Mouse (Mus musculus) midbrain, embryonic 13.5 days (tissue): Measurements from ENCODE around the gene Ddah2. TPM values are rescaled to one million over a fixed set of nuclear protein-coding genes. Genes with fewer than 3 reads are reported as not detected.

Source experiments
- ATAC-seq: fragments of 200-750 bp; cut with Nextera tagmentation; 2 replicates; pipeline ENCODE4 v1.8.0; 2017; ENCODE audit warnings: mild to moderate bottlenecking, moderate TSS enrichment, moderate library complexity
- H3K27ac ChIP-seq: fragments of 300-500 bp; sonication (generic); 2 replicates; pipeline ENCODE4 v1.5.1; 2015; ENCODE audit warnings: inconsistent platforms, mild to moderate bottlenecking, moderate library complexity
- H3K27me3 ChIP-seq: fragments of 300-500 bp; sonication (generic); 2 replicates; pipeline ENCODE4 v1.6.1; 2015; ENCODE audit warnings: mild to moderate bottlenecking, inconsistent platforms
- H3K36me3 ChIP-seq: fragments of 300-500 bp; sonication (generic); 2 replicates; pipeline ENCODE4 v1.6.1; 2015; ENCODE audit warnings: mild to moderate bottlenecking, inconsistent platforms
- H3K4me1 ChIP-seq: fragments of 300-500 bp; sonication (generic); replicated peaks from 2 replicates; pipeline ENCODE4 v1.6.1; 2015; ENCODE audit warnings: inconsistent platforms
- H3K4me2 ChIP-seq: fragments of 300-500 bp; sonication (generic); replicated peaks from 2 replicates; pipeline ENCODE4 v1.6.1; 2015; ENCODE audit warnings: moderate library complexity, mild to moderate bottlenecking, inconsistent platforms
- H3K4me3 ChIP-seq: fragments of 300-500 bp; sonication (generic); replicated peaks from 2 replicates; pipeline ENCODE4 v1.5.1; 2015; ENCODE audit warnings: mild to moderate bottlenecking, inconsistent platforms
- H3K9ac ChIP-seq: fragments of 300-500 bp; sonication (generic); replicated peaks from 2 replicates; pipeline ENCODE4 v1.6.1; 2015; ENCODE audit warnings: mild to moderate bottlenecking, inconsistent platforms
- H3K9me3 ChIP-seq: fragments of 300-500 bp; sonication (generic); 2 replicates; pipeline ENCODE4 v1.6.1; 2016; ENCODE audit warnings: mild to moderate bottlenecking, inconsistent platforms
- WGBS: fragments of 180-500 bp; shearing (Covaris S2); methylation state at CpG from one replicate; pipeline ENCODE4 v1.1.7; 2015; 5-methylcytosine and 5-hydroxymethylcytosine counted together
- polyA plus RNA-seq: library from polyadenylated mRNA; unstranded; fragments of >200 nt; fragmentation: Nextera tagmentation; extraction: Ambion mirVana; gene quantifications from 2 replicates; pipeline ENCODE4 v1.2.1, GENCODE M21; 2015

Gene Ddah2
- 501 and 531 TPM in 2 replicates for polyA plus RNA-seq

DNA sequence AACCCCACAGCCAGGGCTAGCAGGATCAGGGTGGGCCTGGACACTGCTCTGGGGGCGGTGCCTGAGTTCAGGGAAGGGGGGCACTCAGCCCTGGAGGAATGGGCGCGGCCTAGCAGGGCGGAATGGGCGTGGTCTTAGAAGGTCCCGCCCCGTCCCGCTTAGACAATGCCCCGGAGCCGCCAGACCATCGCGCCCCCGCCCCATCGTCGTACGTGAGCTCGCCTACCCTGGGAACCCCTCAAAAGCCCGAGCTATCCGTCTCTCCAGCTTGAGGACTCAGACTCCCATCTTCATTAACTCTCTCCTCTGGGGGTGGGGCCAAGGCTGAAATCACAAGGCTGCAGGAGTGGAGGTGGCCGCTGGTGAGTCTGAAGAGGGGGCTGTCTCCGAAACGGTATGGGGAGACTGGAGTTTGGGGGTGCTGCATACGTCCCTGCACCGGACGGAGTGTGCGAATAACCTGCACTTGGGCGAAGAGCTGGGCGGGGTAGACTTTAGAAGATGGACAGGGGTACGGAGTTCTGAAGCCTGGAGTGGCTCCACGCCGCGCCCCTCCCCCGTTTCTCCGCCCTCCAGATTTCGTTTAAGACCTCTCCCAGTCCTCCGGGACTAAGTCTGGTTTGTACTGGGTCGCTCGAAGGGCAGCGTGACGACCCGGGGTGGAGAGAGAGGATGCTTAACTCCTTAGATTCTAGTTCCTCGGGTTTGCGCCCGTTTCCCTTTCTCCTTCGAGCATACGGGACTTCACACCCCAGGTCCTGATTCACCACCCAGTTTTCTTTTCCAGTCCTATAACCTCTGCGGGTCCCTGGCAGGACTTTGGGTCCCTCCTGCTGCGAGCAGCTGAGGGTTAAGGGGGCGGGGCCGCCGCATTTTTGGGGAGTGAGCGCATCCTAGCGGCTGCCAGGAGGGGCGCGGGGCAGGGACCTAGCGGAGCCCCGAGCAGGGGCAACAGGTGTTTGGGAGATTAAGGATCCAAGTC is at the start of gene Ddah2:
Gene Ddah2 (plus strand): TSS at position 125 of the 982 bp plus-strand sequence.
- H3K9me3 ChIP-seq: no peaks in the 10 kb centered on the region
- H3K4me1 ChIP-seq: peaks cover 30% of the 10 kb centered on the region
- H3K4me3 ChIP-seq: peak within 1 kb of the TSS; percentile 88
- peak within 1 kb of the TSS; percentile 86 for H3K4me2 ChIP-seq
- peak within 1 kb of the TSS; percentile 88 for H3K27ac ChIP-seq
- WGBS: under 1% methylated on average over 57 of the region's 57 CpGs
- peak; percentile 90 for ATAC-seq
- peaks cover 14% of the 10 kb centered on the region for H3K27me3 ChIP-seq
- peaks cover 46% of the 10 kb centered on the region for H3K36me3 ChIP-seq
- peak within 1 kb of the TSS; percentile 91 for H3K9ac ChIP-seq

DNA sequence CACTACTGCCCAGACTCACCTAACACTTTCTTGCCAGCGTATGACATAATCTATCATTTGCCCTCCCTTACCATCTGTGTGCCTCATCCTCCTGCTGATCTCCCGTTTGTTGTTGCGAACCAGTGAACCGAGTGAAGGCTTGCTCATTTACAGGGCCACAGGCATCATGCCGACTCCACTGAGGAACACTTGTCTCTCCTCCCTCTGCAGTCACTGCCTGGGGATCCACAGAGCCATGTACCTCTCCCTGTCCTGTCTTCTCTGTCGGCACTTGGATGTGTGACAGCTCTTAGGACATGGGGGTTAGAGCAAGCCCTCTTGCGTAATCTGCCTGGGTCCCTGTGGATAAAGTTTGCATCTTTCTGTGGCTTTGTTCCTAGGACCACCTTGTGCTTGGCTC is 49.2 kb upstream of the Ddah2 start:
- peaks cover 96% of the 10 kb centered on the region for H3K36me3 ChIP-seq
- H3K4me2 ChIP-seq: no peak overlapping the region
- H3K4me3 ChIP-seq: no peak overlapping the region
- H3K9ac ChIP-seq: no peak overlapping the region
- no peaks in the 10 kb centered on the region for H3K9me3 ChIP-seq
- no peak overlapping the region for H3K27ac ChIP-seq
- no peaks in the 10 kb centered on the region for H3K4me1 ChIP-seq
- no peak for ATAC-seq
- 84% methylated on average over 7 of the region's 7 CpGs for WGBS
- H3K27me3 ChIP-seq: no peaks in the 10 kb centered on the region

DNA sequence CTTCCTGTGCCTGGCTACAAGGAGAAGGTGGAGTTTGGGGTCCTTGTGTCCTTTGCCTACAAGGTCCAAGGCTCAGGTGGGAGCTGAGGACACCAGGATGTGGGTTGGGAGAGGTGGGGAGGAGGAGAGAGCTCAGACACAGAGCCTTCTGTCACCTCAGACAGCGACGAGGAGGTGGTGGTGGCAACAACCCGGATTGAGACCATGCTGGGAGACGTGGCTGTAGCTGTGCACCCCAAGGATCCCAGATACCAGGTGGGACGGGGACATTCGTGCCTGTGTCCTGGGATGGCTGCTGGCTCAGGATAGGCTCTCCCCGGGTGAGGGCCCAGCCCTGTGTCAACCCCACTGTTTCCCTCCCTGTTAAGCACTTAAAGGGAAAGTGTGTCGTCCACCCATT is 47.4 kb upstream of the Ddah2 start:
- WGBS: 96% methylated on average over 8 of the region's 8 CpGs
- no peak overlapping the region for H3K9ac ChIP-seq
- no peak overlapping the region for H3K4me2 ChIP-seq
- H3K4me1 ChIP-seq: peaks cover 5% of the 10 kb centered on the region; the same call in 1 of the 2 replicates
- H3K27ac ChIP-seq: no peak overlapping the region
- peaks cover 98% of the 10 kb centered on the region for H3K36me3 ChIP-seq
- no peaks in the 10 kb centered on the region for H3K27me3 ChIP-seq
- no peaks in the 10 kb centered on the region for H3K9me3 ChIP-seq
- ATAC-seq: no peak
- no peak overlapping the region for H3K4me3 ChIP-seq

DNA sequence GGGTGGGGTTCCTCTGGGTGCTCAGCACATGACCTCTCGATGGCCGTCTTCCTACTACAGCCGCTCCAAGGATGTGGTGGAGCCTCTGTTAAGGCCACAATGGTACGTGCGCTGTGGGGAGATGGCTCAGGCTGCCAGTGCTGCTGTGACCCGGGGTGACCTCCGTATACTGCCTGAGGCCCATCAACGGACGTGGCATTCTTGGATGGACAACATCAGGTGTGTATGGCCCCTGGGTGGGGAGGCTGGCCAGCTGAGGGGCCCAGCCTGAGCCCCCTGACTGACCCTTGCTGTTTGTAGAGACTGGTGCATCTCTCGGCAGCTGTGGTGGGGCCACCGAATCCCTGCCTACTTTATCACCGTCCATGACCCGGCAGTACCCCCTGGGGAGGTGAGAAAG is 46.4 kb upstream of the Ddah2 start:
- no peak overlapping the region for H3K4me2 ChIP-seq
- no peak overlapping the region for H3K9ac ChIP-seq
- peaks cover 7% of the 10 kb centered on the region; the same call in 1 of the 2 replicates for H3K4me1 ChIP-seq
- H3K9me3 ChIP-seq: no peaks in the 10 kb centered on the region
- H3K27me3 ChIP-seq: no peaks in the 10 kb centered on the region
- no peak overlapping the region for H3K27ac ChIP-seq
- ATAC-seq: no peak
- whole genome bisulfite sequencing: 93% methylated on average over 13 of the region's 13 CpGs
- peaks cover 99% of the 10 kb centered on the region for H3K36me3 ChIP-seq
- H3K4me3 ChIP-seq: no peak overlapping the region

DNA sequence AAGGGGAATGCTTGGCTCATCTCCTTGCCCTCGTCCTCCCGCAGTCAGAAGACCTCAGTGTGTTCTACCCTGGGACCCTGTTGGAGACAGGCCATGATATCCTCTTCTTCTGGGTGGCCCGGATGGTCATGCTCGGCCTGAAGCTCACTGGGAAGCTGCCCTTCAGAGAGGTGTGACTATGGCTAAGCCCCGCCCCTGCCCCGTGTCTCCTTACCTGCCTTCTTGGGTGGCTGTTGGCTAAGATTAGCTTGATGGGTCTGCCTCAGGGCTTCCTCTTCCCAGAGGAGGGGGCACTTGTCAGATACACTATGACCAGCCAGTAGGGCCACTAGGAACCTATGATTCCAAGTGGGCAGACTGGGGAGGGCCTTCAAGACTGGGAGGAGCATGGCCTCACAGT is 45.6 kb upstream of the Ddah2 start:
- WGBS: 89% methylated on average over 6 of the region's 6 CpGs
- ATAC-seq: no peak

DNA sequence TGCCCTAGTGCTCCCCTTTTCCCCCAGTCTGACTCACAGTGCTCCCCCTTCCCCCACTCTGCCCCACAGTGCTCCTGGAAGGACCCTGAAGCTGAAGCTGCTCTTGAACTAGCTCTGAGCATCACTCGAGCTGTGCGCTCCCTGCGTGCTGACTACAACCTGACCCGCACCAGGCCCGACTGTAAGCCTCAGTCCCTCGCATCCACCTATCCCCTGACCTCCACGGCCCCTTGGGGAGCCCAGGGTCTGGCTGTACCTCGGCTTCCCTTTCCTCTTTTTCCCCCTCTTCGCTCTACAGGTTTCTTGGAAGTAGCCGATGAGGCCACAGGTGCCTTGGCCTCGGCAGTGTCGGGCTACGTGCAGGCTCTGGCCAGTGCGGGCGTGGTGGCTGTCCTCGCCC is 43.5 kb upstream of the Ddah2 start:
- Histone ChIP-seq H3K4me2 (no peak overlapping the region), H3K4me1 (peaks cover 7% of the 10 kb centered on the region; the same call in 1 of the 2 replicates), H3K27ac (no peak overlapping the region), H3K27me3 (no peaks in the 10 kb centered on the region), H3K9me3 (no peaks in the 10 kb centered on the region), H3K9ac (no peak overlapping the region), H3K4me3 (no peak overlapping the region), H3K36me3 (peaks cover 76% of the 10 kb centered on the region)
- 90% methylated on average over 16 of the region's 16 CpGs for WGBS
- no peak for ATAC-seq

More for the DNA sequence above, 45.6 kb upstream of the Ddah2 start:
- Histone ChIP-seq H3K4me1 (peaks cover 7% of the 10 kb centered on the region; the same call in 1 of the 2 replicates), H3K4me2 (no peak overlapping the region), H3K4me3 (no peak overlapping the region), H3K36me3 (peaks cover 95% of the 10 kb centered on the region), H3K9me3 (no peaks in the 10 kb centered on the region), H3K27ac (no peak overlapping the region), H3K27me3 (no peaks in the 10 kb centered on the region), H3K9ac (no peak overlapping the region)

DNA sequence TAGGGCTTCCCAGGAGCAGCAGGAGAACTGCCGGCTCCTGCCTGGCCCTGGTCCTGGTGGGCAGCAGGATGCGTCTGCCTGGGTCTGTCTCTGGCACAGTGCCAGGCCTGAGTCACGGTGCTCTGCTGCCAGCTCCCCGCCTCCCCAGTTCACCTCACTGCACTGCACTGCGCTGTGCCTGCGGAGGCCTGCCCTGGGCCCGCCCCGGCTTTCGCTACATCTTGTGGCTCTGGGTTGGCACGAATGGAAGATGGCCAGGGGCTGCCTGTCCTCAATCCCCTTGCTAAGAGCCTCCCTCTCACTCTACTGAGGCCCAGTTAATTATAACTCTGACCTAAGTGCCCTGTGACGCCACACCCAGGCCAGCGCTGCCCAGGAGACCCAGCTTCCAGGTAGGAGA is 42.5 kb upstream of the Ddah2 start, which contains the start of gene Vwa7:
Gene Vwa7 (plus strand): TSS at position 204 of the 400 bp plus-strand sequence.
- Histone ChIP-seq H3K9me3 (no peaks in the 10 kb centered on the region), H3K4me3 (no peak within 1 kb of the TSS), H3K9ac (peak within 1 kb of the TSS; percentile 36; the same call in 1 of the 2 replicates), H3K27me3 (no peaks in the 10 kb centered on the region), H3K27ac (peak within 1 kb of the TSS; percentile 44), H3K36me3 (peaks cover 65% of the 10 kb centered on the region), H3K4me2 (no peak within 1 kb of the TSS), H3K4me1 (peaks cover 14% of the 10 kb centered on the region)
- ATAC-seq: peak; percentile 34
- WGBS: 74% methylated on average over 12 of the region's 12 CpGs

DNA sequence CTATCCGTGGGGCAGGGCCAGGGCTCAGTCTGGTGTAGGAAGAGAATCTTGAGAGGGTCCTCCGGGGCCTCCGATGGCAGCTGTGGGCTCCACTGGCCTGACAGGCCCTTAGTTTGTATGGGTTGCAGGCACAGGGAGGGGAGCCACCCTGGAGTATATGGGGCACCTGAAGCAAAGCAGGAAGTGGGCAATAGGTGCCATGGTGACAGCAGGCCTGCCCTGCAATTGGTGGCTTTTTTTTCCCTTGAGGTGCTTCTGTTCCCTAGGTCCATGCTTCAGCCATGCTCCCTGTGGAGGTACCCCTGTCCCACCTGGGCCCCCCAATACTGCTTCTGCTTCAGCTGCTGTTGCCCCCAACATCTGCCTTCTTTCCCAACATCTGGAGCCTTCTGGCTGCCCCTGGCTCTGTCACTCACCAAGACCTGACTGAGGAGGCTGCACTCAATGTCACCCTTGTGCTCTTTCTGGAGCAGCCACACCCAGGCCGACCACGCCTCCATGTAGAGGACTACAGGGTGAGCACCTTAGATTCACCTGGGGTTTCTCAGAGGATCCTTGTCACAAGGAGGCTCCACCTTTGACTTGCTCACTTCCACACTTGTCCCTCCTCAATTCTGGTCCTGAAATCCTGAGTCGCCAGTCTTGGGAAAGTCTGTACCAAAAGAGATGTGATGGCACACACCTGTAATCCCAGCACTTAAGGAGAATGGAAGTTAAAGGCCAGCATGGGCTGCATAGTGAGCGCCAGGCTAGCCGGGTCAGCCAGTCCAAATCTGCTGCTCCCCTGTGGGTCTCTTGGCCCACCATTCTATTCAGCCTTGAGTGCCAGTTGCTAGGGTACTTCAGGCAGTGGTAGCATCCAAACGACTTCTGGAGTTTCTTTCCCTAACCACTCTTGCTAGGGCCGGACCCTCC is 41.8 kb upstream of the Ddah2 start:
- ATAC-seq: no peak

DNA sequence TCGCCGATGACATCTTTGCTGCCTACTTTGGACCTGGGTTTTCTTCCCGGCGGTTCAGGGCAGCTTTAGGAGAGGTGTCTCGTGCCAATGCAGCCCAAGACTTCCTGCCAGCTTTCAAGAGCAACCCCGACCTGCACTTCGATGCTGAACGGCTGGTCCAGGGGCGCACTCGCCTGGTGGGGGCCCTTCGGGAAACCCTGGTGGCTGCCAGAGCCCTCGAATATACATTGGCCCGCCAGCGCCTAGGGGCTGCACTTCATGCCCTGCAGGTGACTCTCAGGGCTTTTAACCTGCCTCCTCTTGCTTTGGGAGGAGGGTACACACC is 41.2 kb upstream of the Ddah2 start:
- Histone ChIP-seq H3K9ac (no peak overlapping the region), H3K4me2 (no peak overlapping the region), H3K9me3 (no peaks in the 10 kb centered on the region), H3K27ac (no peak overlapping the region), H3K4me3 (no peak overlapping the region), H3K4me1 (peaks cover 20% of the 10 kb centered on the region), H3K27me3 (no peaks in the 10 kb centered on the region), H3K36me3 (peaks cover 52% of the 10 kb centered on the region)
- no peak for ATAC-seq
- WGBS: 73% methylated on average over 14 of the region's 14 CpGs

More for the DNA sequence above, 41.8 kb upstream of the Ddah2 start:
- H3K4me3 ChIP-seq: no peak overlapping the region
- H3K27ac ChIP-seq: peak overlapping the region; percentile 44
- peak overlapping the region; percentile 36; the same call in 1 of the 2 replicates for H3K9ac ChIP-seq
- peaks cover 59% of the 10 kb centered on the region for H3K36me3 ChIP-seq
- no peaks in the 10 kb centered on the region for H3K27me3 ChIP-seq
- 86% methylated on average over 10 of the region's 10 CpGs for WGBS
- H3K4me2 ChIP-seq: no peak overlapping the region
- H3K9me3 ChIP-seq: no peaks in the 10 kb centered on the region
- peaks cover 20% of the 10 kb centered on the region for H3K4me1 ChIP-seq

DNA sequence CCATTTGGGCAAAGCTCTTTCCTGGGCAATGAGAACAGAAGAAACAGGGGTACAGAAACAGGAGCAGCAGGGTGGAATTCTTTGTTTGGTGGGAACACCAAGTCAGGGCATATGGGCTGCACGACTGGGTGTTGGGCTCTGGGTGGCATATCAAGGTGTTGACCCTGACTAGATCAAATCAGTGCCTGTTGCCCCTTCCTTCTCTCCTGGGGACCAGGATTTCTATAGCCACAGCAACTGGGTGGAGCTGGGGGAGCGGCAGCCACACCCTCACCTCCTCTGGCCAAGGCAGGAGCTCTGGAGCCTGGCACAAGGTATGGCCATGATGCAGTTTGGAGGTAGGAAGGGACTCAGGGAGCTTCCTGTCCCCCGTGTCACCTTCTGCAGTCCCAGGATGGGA is 40.7 kb upstream of the Ddah2 start:
- Histone ChIP-seq H3K9ac (no peak overlapping the region), H3K27me3 (no peaks in the 10 kb centered on the region)

DNA sequence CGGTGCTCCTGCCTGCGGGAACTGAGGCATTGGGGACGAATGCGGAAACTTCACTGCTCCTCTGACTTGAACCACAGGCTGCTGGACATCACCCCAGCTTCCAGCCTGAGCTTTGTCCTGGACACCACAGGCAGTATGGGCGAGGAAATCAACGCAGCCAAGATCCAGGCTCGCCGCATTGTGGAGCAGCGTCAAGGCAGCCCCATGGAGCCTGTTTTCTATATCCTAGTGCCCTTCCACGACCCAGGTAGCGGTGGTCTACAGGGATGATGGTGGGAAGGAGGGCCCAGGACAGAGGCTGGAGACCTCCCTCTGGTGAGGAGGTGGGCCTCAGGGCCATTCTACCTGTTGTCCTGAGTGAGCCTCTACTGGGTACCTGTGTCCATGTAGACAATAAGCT is 38.9 kb upstream of the Ddah2 start:
- Histone ChIP-seq H3K4me1 (peaks cover 20% of the 10 kb centered on the region), H3K27ac (no peak overlapping the region)

More for the DNA sequence above, 40.7 kb upstream of the Ddah2 start:
- H3K4me1 ChIP-seq: peaks cover 20% of the 10 kb centered on the region
- no peaks in the 10 kb centered on the region for H3K9me3 ChIP-seq
- H3K4me3 ChIP-seq: no peak overlapping the region
- H3K4me2 ChIP-seq: no peak overlapping the region
- ATAC-seq: no peak
- no peak overlapping the region for H3K27ac ChIP-seq
- H3K36me3 ChIP-seq: peaks cover 47% of the 10 kb centered on the region
- 90% methylated on average over 3 of the region's 3 CpGs for WGBS

More for the DNA sequence above, 38.9 kb upstream of the Ddah2 start:
- Histone ChIP-seq H3K9me3 (no peaks in the 10 kb centered on the region), H3K4me2 (no peak overlapping the region), H3K4me3 (no peak overlapping the region), H3K27me3 (no peaks in the 10 kb centered on the region), H3K9ac (peak overlapping the region; percentile 14; the same call in 1 of the 2 replicates), H3K36me3 (peaks cover 30% of the 10 kb centered on the region)
- WGBS: 71% methylated on average over 11 of the region's 11 CpGs
- ATAC-seq: no peak
